Mouse (Mus musculus) neural tube, embryonic 13.5 days (tissue): ENCODE data around the gene Uhrf1. TPM values are rescaled to one million over a fixed set of nuclear protein-coding genes. Genes with fewer than 3 reads are reported as not detected.

Experiments used
- ATAC-seq: fragments of 200-750 bp; cut with Nextera tagmentation; 2 replicates; pipeline ENCODE4 v1.8.0; 2017; ENCODE audit warnings: low read depth, mild to moderate bottlenecking, moderate TSS enrichment, moderate library complexity
- H3K27ac ChIP-seq: fragments of 300-500 bp; sonication (generic); replicated peaks from 2 replicates; pipeline ENCODE4 v1.5.1; 2015; ENCODE audit warnings: moderate library complexity, mild to moderate bottlenecking, inconsistent platforms
- H3K27me3 ChIP-seq: fragments of 300-500 bp; sonication (generic); 2 replicates; pipeline ENCODE4 v1.6.1; 2015; ENCODE audit warnings: mild to moderate bottlenecking, inconsistent platforms
- H3K36me3 ChIP-seq: fragments of 300-500 bp; sonication (generic); 2 replicates; pipeline ENCODE4 v1.6.1; 2015; ENCODE audit warnings: mild to moderate bottlenecking, inconsistent platforms
- H3K4me1 ChIP-seq: fragments of 300-500 bp; sonication (generic); replicated peaks from 2 replicates; pipeline ENCODE4 v1.6.1; 2015; ENCODE audit warnings: inconsistent platforms
- H3K4me2 ChIP-seq: fragments of 300-500 bp; sonication (generic); 2 replicates; pipeline ENCODE4 v1.6.1; 2015; ENCODE audit warnings: inconsistent platforms, mild to moderate bottlenecking, moderate library complexity
- H3K4me3 ChIP-seq: fragments of 300-500 bp; sonication (generic); 2 replicates; pipeline ENCODE4 v1.5.1; 2015; ENCODE audit warnings: mild to moderate bottlenecking, inconsistent platforms
- H3K9ac ChIP-seq: fragments of 300-500 bp; sonication (generic); 2 replicates; pipeline ENCODE4 v1.6.1; 2015; ENCODE audit warnings: moderate library complexity, mild to moderate bottlenecking, inconsistent platforms
- H3K9me3 ChIP-seq: fragments of 300-500 bp; sonication (generic); 2 replicates; pipeline ENCODE4 v1.6.1; 2016; ENCODE audit warnings: inconsistent platforms
- WGBS: fragments of 180-500 bp; shearing (Covaris S2); methylation state at CpG from one replicate; pipeline ENCODE4 v1.1.7; 2015; 5-methylcytosine and 5-hydroxymethylcytosine counted together
- polyA plus RNA-seq: library from polyadenylated mRNA; unstranded; fragments of >200 nt; fragmentation: Nextera tagmentation; extraction: Ambion mirVana; gene quantifications from 2 replicates; pipeline ENCODE4 v1.2.1, GENCODE M21; 2015

The Uhrf1 gene
- polyA plus RNA-seq, 1 experiment from 2014 or later, result 20.0 TPM

GRCm38 (mm10) chr17:56264020-56264419, 39.1 kb upstream of the Uhrf1 start:
- ATAC-seq, result 0 out of 2 replicates have a peak, but pooled peaks have one; percentile 17
- no peaks in the 10 kb centered on the region for H3K27me3 ChIP-seq
- no peak overlapping the region for H3K27ac ChIP-seq
- H3K4me2 ChIP-seq, result no peak overlapping the region
- no peak overlapping the region for H3K9ac ChIP-seq
- peaks cover 59% of the 10 kb centered on the region for H3K36me3 ChIP-seq
- no peaks in the 10 kb centered on the region for H3K9me3 ChIP-seq
- H3K4me1 ChIP-seq, result peaks cover 42% of the 10 kb centered on the region
- H3K4me3 ChIP-seq, result no peak overlapping the region; the same call in 1 of the 2 replicates
- 21% methylated on average over 8 of the region's 8 CpGs for whole genome bisulfite sequencing

GRCm38 (mm10) chr17:56265011-56265410, 38.1 kb upstream of the Uhrf1 start:
- WGBS, result 96% methylated on average over 4 of the region's 4 CpGs
- H3K4me3 ChIP-seq, result no peak overlapping the region
- H3K27me3 ChIP-seq, result no peaks in the 10 kb centered on the region
- no peak for ATAC-seq
- no peak overlapping the region for H3K27ac ChIP-seq
- H3K9me3 ChIP-seq, result no peaks in the 10 kb centered on the region
- no peak overlapping the region for H3K9ac ChIP-seq
- peaks cover 49% of the 10 kb centered on the region for H3K36me3 ChIP-seq
- H3K4me2 ChIP-seq, result no peak overlapping the region
- H3K4me1 ChIP-seq, result peaks cover 39% of the 10 kb centered on the region

GRCm38 (mm10) chr17:56265869-56266268, 37.3 kb upstream of the Uhrf1 start:
- Histone ChIP-seq H3K27ac (no peak overlapping the region), H3K27me3 (no peaks in the 10 kb centered on the region), H3K36me3 (peaks cover 41% of the 10 kb centered on the region), H3K4me3 (no peak overlapping the region), H3K9me3 (no peaks in the 10 kb centered on the region), H3K9ac (no peak overlapping the region), H3K4me1 (peaks cover 31% of the 10 kb centered on the region), H3K4me2 (no peak overlapping the region)
- WGBS, result 88% methylated on average over 3 of the region's 3 CpGs
- no peak for ATAC-seq

GRCm38 (mm10) chr17:56266271-56266670, 36.9 kb upstream of the Uhrf1 start:
- Histone ChIP-seq H3K9ac (no peak overlapping the region), H3K36me3 (peaks cover 37% of the 10 kb centered on the region), H3K4me3 (no peak overlapping the region), H3K9me3 (no peaks in the 10 kb centered on the region), H3K4me1 (peaks cover 27% of the 10 kb centered on the region), H3K27me3 (no peaks in the 10 kb centered on the region), H3K27ac (no peak overlapping the region), H3K4me2 (no peak overlapping the region)
- ATAC-seq, result no peak
- 66% methylated on average over 3 of the region's 3 CpGs for WGBS

- Histone ChIP-seq H3K9ac (peak overlapping the region; percentile 66), H3K9me3 (no peaks in the 10 kb centered on the region), H3K4me3 (peak overlapping the region; percentile 40), H3K4me1 (peaks cover 7% of the 10 kb centered on the region), H3K4me2 (peak overlapping the region; percentile 73), H3K27ac (peak overlapping the region; percentile 81), H3K36me3 (peaks cover 16% of the 10 kb centered on the region; the same call in 1 of the 2 replicates), H3K27me3 (no peaks in the 10 kb centered on the region)
- peak; percentile 84 for ATAC-seq
- 17% methylated on average over 12 of the region's 12 CpGs for WGBS
These were observed 33.9 kb upstream of the Uhrf1 start for GRCm38 (mm10) chr17:56269153-56269630.

DNA sequence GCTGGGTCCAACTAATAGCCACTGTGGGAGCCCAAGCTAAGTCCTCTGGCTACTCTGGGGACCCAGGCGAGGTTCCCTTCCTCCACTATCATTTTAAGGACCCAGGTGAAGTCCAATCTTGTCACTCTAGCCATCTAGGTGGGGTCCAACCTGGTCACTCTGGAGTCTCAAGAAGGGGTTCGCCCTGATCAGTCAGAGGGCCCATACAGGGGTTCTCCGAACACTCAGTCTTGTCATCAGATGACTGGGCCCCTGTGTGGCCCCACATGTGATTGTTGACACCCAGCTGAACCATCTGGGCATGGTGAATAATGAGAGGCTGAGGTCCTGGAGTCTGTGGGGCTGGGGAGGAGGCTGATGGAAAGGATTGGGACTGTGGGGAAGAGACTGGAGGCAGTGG, 33.4 kb upstream of the Uhrf1 start:
- peaks cover 14% of the 10 kb centered on the region; the same call in 1 of the 2 replicates for H3K36me3 ChIP-seq
- 74% methylated on average over 3 of the region's 3 CpGs for WGBS
- no peaks in the 10 kb centered on the region for H3K9me3 ChIP-seq
- ATAC-seq, result peak; percentile 12
- H3K4me2 ChIP-seq, result peak overlapping the region; percentile 73
- H3K27me3 ChIP-seq, result no peaks in the 10 kb centered on the region
- H3K27ac ChIP-seq, result peak overlapping the region; percentile 81
- peak overlapping the region; percentile 65 for H3K9ac ChIP-seq
- H3K4me1 ChIP-seq, result peaks cover 7% of the 10 kb centered on the region
- peak overlapping the region; percentile 40 for H3K4me3 ChIP-seq

DNA sequence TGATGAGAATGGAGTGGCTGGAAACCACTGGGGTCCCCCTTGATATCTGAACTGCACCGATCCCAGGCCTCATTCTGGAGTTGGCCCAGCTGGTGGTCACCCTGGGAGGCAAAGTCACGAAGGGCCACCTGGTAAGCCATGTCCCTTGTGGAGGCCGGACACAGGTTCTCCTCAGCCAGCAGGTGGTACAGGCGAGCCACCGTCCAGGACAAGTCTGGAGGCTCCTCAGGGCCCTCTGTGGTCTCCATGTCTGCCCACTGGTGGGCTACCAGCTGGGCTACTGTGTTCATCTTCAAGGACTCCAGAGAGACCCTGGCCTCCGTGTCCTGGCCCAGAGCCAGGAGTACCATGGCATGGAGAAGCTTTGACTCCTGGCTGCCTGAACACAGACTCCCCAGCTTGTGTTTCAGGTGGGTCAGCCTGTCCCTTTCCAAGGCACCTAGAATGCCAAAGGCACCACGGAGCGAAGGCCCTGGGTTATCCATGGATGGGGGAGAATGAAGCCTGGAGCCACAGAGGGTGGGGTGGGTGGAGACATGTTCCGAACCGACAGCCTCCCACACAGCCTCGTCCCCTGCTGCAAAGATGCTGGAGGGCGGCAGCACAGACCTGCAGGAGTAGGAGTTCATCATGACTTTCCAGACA, 31.4 kb upstream of the Uhrf1 start:
- Histone ChIP-seq H3K9ac (no peak overlapping the region), H3K27ac (no peak overlapping the region), H3K4me3 (no peak overlapping the region), H3K4me1 (peaks cover 18% of the 10 kb centered on the region), H3K4me2 (no peak overlapping the region), H3K27me3 (no peaks in the 10 kb centered on the region), H3K36me3 (no peaks in the 10 kb centered on the region), H3K9me3 (no peaks in the 10 kb centered on the region)
- ATAC-seq, result no peak
- WGBS, result 86% methylated on average over 12 of the region's 12 CpGs

DNA sequence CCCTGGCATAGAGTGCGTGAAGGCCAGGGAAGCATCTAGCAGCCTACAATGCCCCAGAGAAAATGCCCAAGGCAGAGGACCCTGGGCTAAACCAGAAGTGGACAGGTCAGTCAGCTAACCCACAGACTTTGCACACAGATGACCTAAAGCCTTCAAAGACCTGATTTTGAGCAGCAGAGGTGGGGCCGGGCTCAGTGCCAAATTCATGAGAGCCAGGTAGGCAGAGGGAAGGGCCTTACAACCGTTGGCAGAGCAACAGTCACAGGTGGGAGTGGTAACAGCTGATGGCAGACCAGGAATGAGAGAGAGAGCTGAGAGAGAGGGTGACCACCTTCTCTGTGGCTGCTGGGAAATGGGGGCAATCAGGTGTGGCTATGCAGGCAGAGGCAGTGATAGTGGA, 30.5 kb upstream of the Uhrf1 start:
- Histone ChIP-seq H3K4me1 (peaks cover 28% of the 10 kb centered on the region), H3K27me3 (no peaks in the 10 kb centered on the region), H3K4me2 (no peak overlapping the region), H3K9me3 (no peaks in the 10 kb centered on the region), H3K36me3 (no peaks in the 10 kb centered on the region), H3K9ac (no peak overlapping the region), H3K27ac (no peak overlapping the region), H3K4me3 (no peak overlapping the region)
- 83% methylated on average over 3 of the region's 3 CpGs for WGBS
- no peak for ATAC-seq

DNA sequence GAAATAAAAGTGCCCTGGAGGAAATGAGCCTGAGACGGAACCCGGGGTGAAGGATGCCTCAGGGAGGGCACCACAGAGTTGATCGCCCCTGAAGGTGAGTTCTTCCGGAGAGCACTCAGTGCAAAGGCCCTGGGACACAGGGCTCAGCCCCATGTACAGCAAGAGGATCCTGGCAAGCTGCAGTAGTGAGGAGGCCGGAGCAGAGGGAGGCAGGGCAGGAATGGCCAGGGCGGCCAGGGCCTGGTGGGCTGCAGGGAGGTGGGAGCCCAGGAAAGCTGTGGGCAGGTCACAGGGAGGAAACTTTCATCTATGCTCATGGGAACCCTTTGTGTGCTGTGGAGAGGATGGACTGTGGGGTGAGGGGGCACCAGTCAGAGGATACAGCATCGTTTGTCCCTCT, 29.6 kb upstream of the Uhrf1 start:
- no peak overlapping the region for H3K4me2 ChIP-seq
- H3K27me3 ChIP-seq, result no peaks in the 10 kb centered on the region
- peaks cover 29% of the 10 kb centered on the region for H3K4me1 ChIP-seq
- H3K36me3 ChIP-seq, result no peaks in the 10 kb centered on the region
- H3K27ac ChIP-seq, result no peak overlapping the region
- ATAC-seq, result no peak
- no peak overlapping the region for H3K4me3 ChIP-seq
- no peak overlapping the region for H3K9ac ChIP-seq
- 84% methylated on average over 7 of the region's 7 CpGs for WGBS
- no peaks in the 10 kb centered on the region for H3K9me3 ChIP-seq

DNA sequence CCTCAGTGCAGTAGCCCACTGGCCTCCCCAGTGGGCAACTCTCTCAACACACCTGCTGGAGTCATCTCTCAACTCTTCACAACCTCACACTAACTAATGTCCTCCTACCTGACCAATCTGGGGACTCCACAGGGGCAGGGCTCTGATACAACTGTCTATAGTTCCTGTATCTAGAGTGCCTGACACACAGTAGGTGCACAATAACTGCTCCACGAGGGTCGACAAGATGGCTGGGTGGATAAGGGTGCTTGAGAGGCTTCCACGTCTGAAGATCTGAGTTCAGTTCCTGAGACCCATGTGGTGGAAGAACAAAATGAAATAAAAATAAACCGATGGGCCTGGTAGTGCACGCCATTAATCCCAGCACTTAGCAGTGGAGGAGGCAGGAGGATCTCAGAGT, 29.1 kb upstream of the Uhrf1 start:
- WGBS, result 89% methylated on average over 5 of the region's 5 CpGs
- Histone ChIP-seq H3K9me3 (no peaks in the 10 kb centered on the region), H3K4me1 (peaks cover 29% of the 10 kb centered on the region), H3K27ac (no peak overlapping the region), H3K4me2 (no peak overlapping the region), H3K9ac (no peak overlapping the region), H3K4me3 (no peak overlapping the region), H3K27me3 (no peaks in the 10 kb centered on the region), H3K36me3 (no peaks in the 10 kb centered on the region)
- ATAC-seq, result no peak

DNA sequence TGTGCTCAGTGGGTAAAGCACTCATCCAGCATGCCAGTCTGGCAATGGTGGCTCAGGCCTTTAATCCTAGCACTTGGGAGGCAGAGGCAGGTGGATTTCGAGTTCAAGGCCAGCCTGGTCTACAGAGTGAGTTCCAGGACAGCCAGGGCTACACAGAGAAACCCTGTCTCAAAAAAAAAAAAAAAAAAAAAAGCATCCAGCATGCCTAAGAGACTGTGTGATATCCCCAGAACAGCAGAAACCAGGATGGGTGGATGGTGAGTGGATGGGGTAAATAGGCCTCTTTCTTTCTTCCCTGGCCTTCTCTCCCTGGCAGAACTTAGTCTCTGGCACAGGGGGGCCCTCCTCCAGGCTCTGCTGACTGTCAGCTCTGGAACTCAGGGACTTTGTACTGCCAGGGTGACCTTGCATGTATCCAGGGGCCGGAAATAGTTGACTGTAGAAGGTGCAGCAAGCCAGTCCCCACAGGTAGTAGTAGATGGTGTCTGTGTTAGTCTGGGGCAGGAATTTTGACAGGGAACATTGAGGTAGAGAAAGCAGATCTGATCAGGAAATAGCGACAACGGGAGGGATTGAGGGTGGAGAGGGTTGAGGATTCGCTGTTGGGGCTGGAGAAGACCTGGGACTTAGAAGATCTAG, 27.2 kb upstream of the Uhrf1 start:
- ATAC-seq, result no peak; the same call in 1 of the 2 replicates
- Histone ChIP-seq H3K9ac (peak overlapping the region; percentile 72), H3K4me3 (peak overlapping the region; percentile 42), H3K4me1 (peaks cover 21% of the 10 kb centered on the region), H3K9me3 (no peaks in the 10 kb centered on the region), H3K27me3 (no peaks in the 10 kb centered on the region), H3K27ac (peak overlapping the region; percentile 62), H3K36me3 (peaks cover 2% of the 10 kb centered on the region; the same call in 1 of the 2 replicates), H3K4me2 (peak overlapping the region; percentile 61)
- WGBS, result 23% methylated on average over 5 of the region's 5 CpGs

- H3K27me3 ChIP-seq, result no peaks in the 10 kb centered on the region
- WGBS, result 9% methylated on average over 21 of the region's 21 CpGs
- H3K4me1 ChIP-seq, result peaks cover 21% of the 10 kb centered on the region
- peak; percentile 78 for ATAC-seq
- H3K4me3 ChIP-seq, result peak within 1 kb of the TSS; percentile 42
- no peaks in the 10 kb centered on the region for H3K9me3 ChIP-seq
- H3K9ac ChIP-seq, result peak within 1 kb of the TSS; percentile 72
- H3K36me3 ChIP-seq, result peaks cover 5% of the 10 kb centered on the region; the same call in 1 of the 2 replicates
- H3K27ac ChIP-seq, result peak within 1 kb of the TSS; percentile 62
- H3K4me2 ChIP-seq, result peak within 1 kb of the TSS; percentile 61
These were observed 26.2 kb upstream of the Uhrf1 start, which contains the start of gene Ticam1 for GRCm38 (mm10) chr17:56276643-56277566. Gene Ticam1 (minus strand): TSS chr17:56276786.
